Mouse (Mus musculus) heart, embryonic 16.5 days (tissue): ENCODE measurements at regions not wholly inside any gene's neighbourhood (a gene's known extent, or its start where the extent isn't known, plus 50 kb on each side); places are given as distances from the start of the nearest gene placed in this dataset.

Experiments
- ATAC-seq: fragments of 200-750 bp; cut with Nextera tagmentation; replicated peaks from 2 replicates; pipeline ENCODE4 v1.8.0; 2017; ENCODE audit warnings: moderate number of reproducible peaks; ENCODE audit not compliant: insufficient read depth, low FRiP score; ENCODE audit errors: extremely low read depth
- H3K27ac ChIP-seq: fragments of 300-500 bp; sonication (generic); 2 replicates; pipeline ENCODE4 v1.5.1; 2014; ENCODE audit warnings: mild to moderate bottlenecking, low read length, control low read depth, moderate library complexity
- H3K27me3 ChIP-seq: fragments of 300-500 bp; sonication (generic); 2 replicates; pipeline ENCODE4 v1.6.1; 2014; ENCODE audit warnings: low read length, mixed read lengths; ENCODE audit not compliant: control insufficient read depth, insufficient read depth
- H3K36me3 ChIP-seq: fragments of 300-500 bp; sonication (generic); 2 replicates; pipeline ENCODE4 v1.6.1; 2014; ENCODE audit not compliant: control insufficient read depth, insufficient read depth
- H3K4me1 ChIP-seq: fragments of 300-500 bp; sonication (generic); 2 replicates; pipeline ENCODE4 v1.6.1; 2014; ENCODE audit warnings: low read length, mixed read lengths; ENCODE audit not compliant: control insufficient read depth, insufficient read depth
- H3K4me2 ChIP-seq: fragments of 300-500 bp; sonication (generic); 2 replicates; pipeline ENCODE4 v1.6.1; 2014; ENCODE audit warnings: low read depth, mild to moderate bottlenecking, control low read depth, low read length
- H3K4me3 ChIP-seq: fragments of 300-500 bp; sonication (generic); 2 replicates; pipeline ENCODE4 v1.5.1; 2014; ENCODE audit warnings: mild to moderate bottlenecking, control low read depth, low read length
- H3K9ac ChIP-seq: fragments of 300-500 bp; sonication (generic); 2 replicates; pipeline ENCODE4 v1.6.1; 2014; ENCODE audit warnings: low read length, control low read depth
- H3K9me3 ChIP-seq: fragments of 300-500 bp; sonication (generic); replicated peaks from 2 replicates; pipeline ENCODE4 v1.6.1; 2016; ENCODE audit warnings: low read length; ENCODE audit not compliant: control insufficient read depth
- WGBS: fragments of 180-500 bp; shearing (Covaris S2); extraction: QIAGEN DNeasy Blood & Tissue Kit; methylation state at CpG from one replicate; pipeline ENCODE4 v1.1.7; 2014; 5-methylcytosine and 5-hydroxymethylcytosine counted together

DNA sequence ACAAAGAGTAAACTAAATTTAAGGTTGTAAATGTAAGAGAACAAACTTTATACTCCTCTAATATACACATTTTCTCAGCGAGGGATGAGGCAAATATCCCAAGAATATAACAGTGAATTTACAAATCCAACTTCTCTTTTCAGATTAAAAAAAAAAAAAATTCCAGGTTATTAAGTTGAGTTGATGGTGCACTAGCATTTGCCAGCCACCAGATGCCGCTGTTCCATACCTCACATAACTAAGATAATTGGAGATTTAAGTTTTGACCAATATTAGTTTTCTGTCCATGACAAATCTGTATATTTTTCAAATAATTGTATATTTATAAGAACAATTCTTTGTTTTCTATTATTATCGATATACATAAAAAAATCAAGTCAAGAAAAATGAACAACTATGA, 319.9 kb upstream of the Kcnh7 start:
- H3K27ac ChIP-seq, result no peak overlapping the region
- H3K27me3 ChIP-seq, result no peaks in the 10 kb centered on the region
- no peak overlapping the region for H3K4me3 ChIP-seq
- H3K36me3 ChIP-seq, result no peaks in the 10 kb centered on the region
- no peaks in the 10 kb centered on the region for H3K9me3 ChIP-seq
- H3K4me1 ChIP-seq, result no peaks in the 10 kb centered on the region
- H3K4me2 ChIP-seq, result no peak overlapping the region
- ATAC-seq, result no peak
- 5% methylated on average over 3 of the region's 3 CpGs for WGBS
- H3K9ac ChIP-seq, result no peak overlapping the region

- Histone ChIP-seq H3K4me2 (no peak overlapping the region), H3K36me3 (no peaks in the 10 kb centered on the region), H3K9ac (no peak overlapping the region), H3K4me3 (no peak overlapping the region), H3K4me1 (no peaks in the 10 kb centered on the region), H3K27me3 (no peaks in the 10 kb centered on the region), H3K27ac (no peak overlapping the region), H3K9me3 (no peaks in the 10 kb centered on the region)
- no peak for ATAC-seq
- 60% methylated on average over 5 of the region's 5 CpGs for WGBS
Measured at GRCm38 (mm10) chr2:63476411-63476810, 292.3 kb upstream of the Kcnh7 start.

- H3K27ac ChIP-seq, result no peak overlapping the region
- H3K9me3 ChIP-seq, result no peaks in the 10 kb centered on the region
- no peaks in the 10 kb centered on the region for H3K27me3 ChIP-seq
- H3K4me2 ChIP-seq, result no peak overlapping the region
- H3K4me3 ChIP-seq, result no peak overlapping the region
- H3K4me1 ChIP-seq, result no peaks in the 10 kb centered on the region
- H3K9ac ChIP-seq, result no peak overlapping the region
- ATAC-seq, result no peak
- no peaks in the 10 kb centered on the region for H3K36me3 ChIP-seq
Measured at GRCm38 (mm10) chr2:63475255-63475654, 291.2 kb upstream of the Kcnh7 start.

GRCm38 (mm10) chr2:63473699-63474098, 289.6 kb upstream of the Kcnh7 start:
- WGBS, result 12% methylated on average over 2 of the region's 2 CpGs
- Histone ChIP-seq H3K4me2 (no peak overlapping the region), H3K36me3 (no peaks in the 10 kb centered on the region), H3K9me3 (no peaks in the 10 kb centered on the region), H3K4me3 (no peak overlapping the region), H3K27me3 (no peaks in the 10 kb centered on the region), H3K9ac (no peak overlapping the region), H3K27ac (no peak overlapping the region), H3K4me1 (no peaks in the 10 kb centered on the region)
- no peak for ATAC-seq

DNA sequence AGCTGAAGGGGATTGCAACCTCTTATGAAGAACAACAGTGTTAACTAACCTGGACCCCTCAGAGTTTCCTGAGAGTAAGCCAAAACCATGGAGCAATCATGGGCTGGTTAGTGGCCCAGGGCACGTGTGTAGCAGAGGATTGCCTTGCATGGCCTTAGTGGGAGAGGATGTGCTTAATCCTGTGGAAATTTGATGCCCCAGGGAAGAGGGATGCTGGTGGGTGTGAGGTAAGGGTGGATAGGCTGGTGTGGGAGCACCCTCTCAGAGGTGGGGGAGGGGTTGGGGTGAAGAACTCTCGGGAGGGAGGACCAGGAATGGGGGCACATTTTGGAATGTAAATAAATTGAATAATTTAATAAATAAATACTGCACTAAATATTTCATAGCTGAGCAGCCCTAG, 288.2 kb upstream of the Kcnh7 start:
- no peak overlapping the region for H3K27ac ChIP-seq
- no peaks in the 10 kb centered on the region for H3K9me3 ChIP-seq
- no peaks in the 10 kb centered on the region for H3K27me3 ChIP-seq
- WGBS, result 47% methylated on average over 2 of the region's 2 CpGs
- no peak overlapping the region for H3K4me3 ChIP-seq
- no peak for ATAC-seq
- no peak overlapping the region for H3K4me2 ChIP-seq
- no peak overlapping the region for H3K9ac ChIP-seq
- no peaks in the 10 kb centered on the region for H3K36me3 ChIP-seq
- H3K4me1 ChIP-seq, result no peaks in the 10 kb centered on the region

DNA sequence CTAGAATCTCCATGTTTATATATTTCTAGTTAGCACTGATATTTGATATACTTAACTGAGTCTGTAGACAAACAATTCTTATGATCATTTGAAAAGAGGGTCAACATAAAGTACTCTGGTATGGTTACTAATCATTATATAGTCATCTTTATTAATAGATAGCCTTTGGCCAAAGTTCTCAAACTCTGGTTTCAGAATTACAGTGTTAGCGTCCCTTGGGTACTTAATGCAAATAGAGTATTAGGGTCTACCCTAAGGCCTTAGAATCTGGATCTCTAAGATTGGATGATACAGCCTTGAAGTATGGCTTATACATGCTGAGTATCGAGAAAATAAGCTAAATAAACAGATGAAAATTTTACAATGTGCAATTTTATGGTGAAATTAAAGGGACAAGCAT, 275.0 kb upstream of the Kcnh7 start:
- no peak for ATAC-seq
- Histone ChIP-seq H3K27me3 (no peaks in the 10 kb centered on the region), H3K4me3 (no peak overlapping the region), H3K9ac (no peak overlapping the region), H3K9me3 (no peaks in the 10 kb centered on the region), H3K4me2 (no peak overlapping the region), H3K27ac (no peak overlapping the region), H3K4me1 (0 out of 2 replicates have a peak, but pooled peaks cover 3% of the 10 kb centered on the region), H3K36me3 (no peaks in the 10 kb centered on the region)
- 85% methylated on average over 2 of the region's 2 CpGs for WGBS

GRCm38 (mm10) chr2:63454263-63455011, 270.4 kb upstream of the Kcnh7 start:
- no peak overlapping the region for H3K4me3 ChIP-seq
- no peaks in the 10 kb centered on the region for H3K36me3 ChIP-seq
- no peak overlapping the region for H3K9ac ChIP-seq
- H3K27me3 ChIP-seq, result no peaks in the 10 kb centered on the region
- WGBS, result 29% methylated on average over 10 of the region's 10 CpGs
- peak overlapping the region; percentile 84 for H3K27ac ChIP-seq
- H3K4me2 ChIP-seq, result peak overlapping the region; percentile 26
- no peaks in the 10 kb centered on the region for H3K9me3 ChIP-seq
- peak; percentile 92 for ATAC-seq
- 0 out of 2 replicates have a peak, but pooled peaks cover 8% of the 10 kb centered on the region for H3K4me1 ChIP-seq

DNA sequence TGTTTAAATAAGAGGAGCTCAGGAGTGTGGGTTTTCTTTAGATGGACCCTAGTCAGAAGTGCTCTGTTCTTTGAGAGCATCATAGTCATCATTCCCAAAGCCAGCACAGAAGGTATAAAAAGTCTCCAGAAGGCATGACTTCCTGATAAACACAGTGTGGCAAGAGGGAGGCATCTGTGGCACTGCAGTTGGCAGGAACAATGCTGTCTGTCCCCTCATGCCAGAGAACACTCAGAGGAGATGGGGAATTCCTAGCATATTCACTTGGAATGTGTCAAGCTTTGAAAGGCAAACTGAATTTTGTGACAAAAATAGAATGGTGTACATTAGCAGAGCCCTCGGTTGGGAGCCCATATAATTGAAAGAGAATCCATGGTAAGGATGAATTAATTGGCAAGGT, 268.8 kb upstream of the Kcnh7 start:
- H3K27ac ChIP-seq, result peak overlapping the region; percentile 72
- no peaks in the 10 kb centered on the region for H3K9me3 ChIP-seq

DNA sequence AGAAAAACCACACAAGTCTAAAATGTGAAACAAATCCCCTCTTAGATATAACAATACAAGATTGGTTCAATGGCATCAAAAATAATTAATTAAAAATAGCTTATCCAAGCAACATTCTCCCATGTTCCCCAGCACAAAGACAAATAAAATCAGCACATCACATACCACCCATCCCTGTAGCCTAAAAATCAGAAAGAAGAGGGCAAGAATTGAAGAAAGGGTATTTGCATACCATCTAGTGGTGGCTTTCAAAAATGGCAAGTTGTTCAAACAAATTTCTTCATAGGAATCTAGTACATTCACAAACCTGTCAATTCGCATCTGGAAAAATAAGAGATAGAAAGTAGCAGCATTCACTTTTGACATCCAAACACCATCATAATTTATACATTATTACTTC, 268.1 kb upstream of the Kcnh7 start:
- Histone ChIP-seq H3K9me3 (no peaks in the 10 kb centered on the region), H3K27ac (no peak overlapping the region), H3K4me1 (0 out of 2 replicates have a peak, but pooled peaks cover 8% of the 10 kb centered on the region), H3K4me3 (no peak overlapping the region), H3K4me2 (no peak overlapping the region), H3K36me3 (no peaks in the 10 kb centered on the region), H3K9ac (no peak overlapping the region), H3K27me3 (no peaks in the 10 kb centered on the region)
- ATAC-seq, result no peak
- 48% methylated on average over 1 of the region's 1 CpGs for WGBS

More for the DNA sequence above, 268.8 kb upstream of the Kcnh7 start:
- Histone ChIP-seq H3K9ac (no peak overlapping the region), H3K4me2 (no peak overlapping the region), H3K36me3 (no peaks in the 10 kb centered on the region), H3K27me3 (no peaks in the 10 kb centered on the region), H3K4me1 (0 out of 2 replicates have a peak, but pooled peaks cover 8% of the 10 kb centered on the region), H3K4me3 (no peak overlapping the region)
- ATAC-seq, result 0 out of 2 replicates have a peak, but pooled peaks have one; percentile 24
- 23% methylated on average over 1 of the region's 1 CpGs for WGBS
